Mouse (Mus musculus) liver, embryonic 16.5 days (tissue): Measurements from ENCODE around the gene Fam19a2. TPM values are rescaled to one million over a fixed set of nuclear protein-coding genes. Genes with fewer than 3 reads are reported as not detected.

Experiments used
- ATAC-seq: fragments of 200-750 bp; cut with Nextera tagmentation; 2 replicates; pipeline ENCODE4 v1.8.0; 2017; ENCODE audit warnings: low read depth, mild to moderate bottlenecking, moderate number of reproducible peaks, moderate library complexity
- H3K27ac ChIP-seq: fragments of 300-500 bp; sonication (generic); 2 replicates; pipeline ENCODE4 v1.5.1; 2014; ENCODE audit warnings: mild to moderate bottlenecking, low read length
- H3K27me3 ChIP-seq: fragments of 300-500 bp; sonication (generic); 2 replicates; pipeline ENCODE4 v1.6.1; 2014; ENCODE audit warnings: low read depth, low read length, mixed read lengths; ENCODE audit not compliant: control insufficient read depth, insufficient read depth
- H3K36me3 ChIP-seq: fragments of 300-500 bp; sonication (generic); 2 replicates; pipeline ENCODE4 v1.6.1; 2014; ENCODE audit warnings: mild to moderate bottlenecking; ENCODE audit not compliant: control insufficient read depth, insufficient read depth
- H3K4me1 ChIP-seq: fragments of 300-500 bp; sonication (generic); 2 replicates; pipeline ENCODE4 v1.6.1; 2014; ENCODE audit warnings: low read depth, low read length, mixed read lengths; ENCODE audit not compliant: control insufficient read depth
- H3K4me2 ChIP-seq: fragments of 300-500 bp; sonication (generic); 2 replicates; pipeline ENCODE4 v1.6.1; 2014; ENCODE audit warnings: low read depth, low read length, mixed read lengths
- H3K4me3 ChIP-seq: fragments of 300-500 bp; sonication (generic); 2 replicates; pipeline ENCODE4 v1.5.1; 2014; ENCODE audit warnings: low read depth, mild to moderate bottlenecking, low read length
- H3K9ac ChIP-seq: fragments of 300-500 bp; sonication (generic); 2 replicates; pipeline ENCODE4 v1.6.1; 2014; ENCODE audit warnings: low read depth, low read length
- H3K9me3 ChIP-seq: fragments of 300-500 bp; sonication (generic); replicated peaks from 2 replicates; pipeline ENCODE4 v1.6.1; 2016; ENCODE audit warnings: low read length; ENCODE audit not compliant: control insufficient read depth
- WGBS: fragments of 180-500 bp; shearing (Covaris S2); extraction: QIAGEN DNeasy Blood & Tissue Kit; methylation state at CpG from one replicate; pipeline ENCODE4 v1.1.7; 2014; ENCODE audit not compliant: insufficient replicate concordance; 5-methylcytosine and 5-hydroxymethylcytosine counted together
- polyA plus RNA-seq: library from polyadenylated mRNA; unstranded; fragments of >200 nt; fragmentation: Nextera tagmentation; extraction: Ambion mirVana; gene quantifications from 2 replicates; pipeline ENCODE4 v1.2.1, GENCODE M21; 2015

The Fam19a2 gene
- polyA plus RNA-seq, 1 experiment from 2014 or later, result 0.24 TPM

DNA sequence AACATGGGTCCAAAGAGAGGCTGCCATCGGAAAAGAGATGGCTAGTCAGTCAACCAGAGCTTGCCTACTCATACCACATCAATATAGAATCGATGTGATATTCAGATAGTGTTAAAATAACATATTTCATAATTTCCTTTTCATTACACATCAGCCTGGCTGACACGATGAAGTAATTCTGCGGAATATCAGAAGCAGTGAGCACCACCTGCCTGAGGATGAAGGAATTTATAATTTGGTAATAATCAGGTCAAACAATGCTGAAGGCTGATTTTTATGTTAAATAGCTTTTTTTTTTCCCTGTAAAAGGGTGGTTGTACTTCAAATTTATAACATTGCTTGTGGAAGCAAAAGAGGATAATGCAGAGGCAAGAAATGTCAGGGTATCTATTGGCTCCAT is 490.2 kb downstream of the Fam19a2 start:
- ATAC-seq, result no peak
- Histone ChIP-seq H3K27me3 (no peaks in the 10 kb centered on the region), H3K4me3 (no peak overlapping the region), H3K9me3 (no peaks in the 10 kb centered on the region), H3K4me2 (no peak overlapping the region), H3K36me3 (no peaks in the 10 kb centered on the region), H3K27ac (no peak overlapping the region), H3K4me1 (no peaks in the 10 kb centered on the region), H3K9ac (no peak overlapping the region)
- WGBS, result 66% methylated on average over 4 of the region's 4 CpGs

DNA sequence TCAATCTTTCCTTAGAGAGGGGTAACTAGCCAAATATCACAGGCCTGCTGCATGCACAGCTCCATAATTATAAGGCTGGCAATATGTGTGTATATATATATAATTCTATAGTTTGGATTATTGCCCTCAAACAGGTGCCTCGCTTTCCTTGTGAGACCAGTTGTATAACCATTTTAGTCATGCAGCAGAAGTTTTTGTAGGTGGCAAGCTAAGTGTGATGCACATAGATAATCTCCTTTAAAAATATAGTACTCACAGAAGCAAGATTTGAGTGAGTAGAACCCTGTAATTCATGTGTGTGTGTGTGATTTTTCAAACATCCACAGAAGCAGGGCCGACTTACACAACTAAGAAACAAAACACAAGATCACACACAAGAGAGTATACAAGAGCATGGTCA is 525.6 kb downstream of the Fam19a2 start:
- Histone ChIP-seq H3K9me3 (no peaks in the 10 kb centered on the region), H3K9ac (no peak overlapping the region), H3K27ac (no peak overlapping the region), H3K4me2 (no peak overlapping the region), H3K27me3 (no peaks in the 10 kb centered on the region), H3K4me3 (no peak overlapping the region), H3K36me3 (no peaks in the 10 kb centered on the region), H3K4me1 (no peaks in the 10 kb centered on the region)
- WGBS, result 73% methylated on average over 2 of the region's 2 CpGs
- ATAC-seq, result no peak

Other genes with a start within 250 kb of the Fam19a2 start
- 7.5 and 7.6 TPM in 2 replicates for gene Mon2, start 187.5 kb upstream of the Fam19a2 start, polyA plus RNA-seq
- gene Usp15, start 67.0 kb upstream of the Fam19a2 start, polyA plus RNA-seq, result 88.1 and 89.9 TPM in 2 replicates